Mouse (Mus musculus): ENCODE data around the gene Atpaf1. TPM values are rescaled to one million over a fixed set of nuclear protein-coding genes. Genes with fewer than 3 reads are reported as not detected.

Atpaf1 gene
- polyA plus RNA-seq, 1 experiment = 9.2 TPM

GRCm38 (mm10) chr4:115851569-115851968, 67.0 kb downstream of the Atpaf1 start:
- peaks cover 19% of the 10 kb centered on the region for H3K4me1 ChIP-seq (ENCODE audit: control insufficient read depth, insufficient read depth, low read length)
- TF ChIP-seq POLR2A (IDR thresholded peaks at IDR 0.05; ENCODE audit: borderline replicate concordance, control insufficient read depth, low read depth, low read length) = no peak
- no peak for TF ChIP-seq CTCF (IDR thresholded peaks at IDR 0.05; ENCODE audit: control insufficient read depth, insufficient read depth, low read length)
- H3K27ac ChIP-seq (ENCODE audit: control insufficient read depth, insufficient read depth, low read depth, low read length, poor library complexity) = no peak overlapping the region
- H3K4me3 ChIP-seq (replicated peaks; ENCODE audit: control insufficient read depth, low read depth, low read length) = no peak overlapping the region
- WGBS = 95% methylated on average over 6 of the region's 6 CpGs

- H3K4me3 ChIP-seq (replicated peaks; ENCODE audit: control insufficient read depth, low read depth, low read length) = no peak overlapping the region
- 68% methylated on average over 6 of the region's 6 CpGs for WGBS
- TF ChIP-seq CTCF (IDR thresholded peaks at IDR 0.05; ENCODE audit: control insufficient read depth, insufficient read depth, low read length) (no peak), POLR2A (IDR thresholded peaks at IDR 0.05; ENCODE audit: borderline replicate concordance, control insufficient read depth, low read depth, low read length) (no peak)
- no peak overlapping the region for H3K27ac ChIP-seq (ENCODE audit: control insufficient read depth, insufficient read depth, low read depth, low read length, poor library complexity)
- H3K4me1 ChIP-seq (ENCODE audit: control insufficient read depth, insufficient read depth, low read length) = peaks cover 8% of the 10 kb centered on the region
These were observed 70.5 kb downstream of the Atpaf1 start for GRCm38 (mm10) chr4:115855100-115855499.

- Histone ChIP-seq H3K4me3 (replicated peaks; ENCODE audit: control insufficient read depth, low read depth, low read length) (no peak overlapping the region), H3K4me1 (ENCODE audit: control insufficient read depth, insufficient read depth, low read length) (peaks cover 7% of the 10 kb centered on the region), H3K27ac (ENCODE audit: control insufficient read depth, insufficient read depth, low read depth, low read length, poor library complexity) (no peak overlapping the region)
- 78% methylated on average over 4 of the region's 4 CpGs for WGBS
- no peak for TF ChIP-seq CTCF (IDR thresholded peaks at IDR 0.05; ENCODE audit: control insufficient read depth, insufficient read depth, low read length)
- TF ChIP-seq POLR2A (IDR thresholded peaks at IDR 0.05; ENCODE audit: borderline replicate concordance, control insufficient read depth, low read depth, low read length) = no peak
These were observed 71.0 kb downstream of the Atpaf1 start for GRCm38 (mm10) chr4:115855609-115856008.

GRCm38 (mm10) chr4:115856282-115856681, 71.7 kb downstream of the Atpaf1 start:
- peaks cover 5% of the 10 kb centered on the region; the same call in 1 of the 2 replicates for H3K4me1 ChIP-seq (ENCODE audit: control insufficient read depth, insufficient read depth, low read length)

GRCm38 (mm10) chr4:115857293-115857883, 72.8 kb downstream of the Atpaf1 start:
- 41% methylated on average over 9 of the region's 9 CpGs for WGBS
- peaks cover 5% of the 10 kb centered on the region; the same call in 1 of the 2 replicates for H3K4me1 ChIP-seq (ENCODE audit: control insufficient read depth, insufficient read depth, low read length)
- H3K27ac ChIP-seq (ENCODE audit: control insufficient read depth, insufficient read depth, low read depth, low read length, poor library complexity) = no peak overlapping the region

More at GRCm38 (mm10) chr4:115856282-115856681, 71.7 kb downstream of the Atpaf1 start:
- H3K4me3 ChIP-seq (replicated peaks; ENCODE audit: control insufficient read depth, low read depth, low read length) = no peak overlapping the region
- TF ChIP-seq POLR2A (IDR thresholded peaks at IDR 0.05; ENCODE audit: borderline replicate concordance, control insufficient read depth, low read depth, low read length) (no peak), CTCF (IDR thresholded peaks at IDR 0.05; ENCODE audit: control insufficient read depth, insufficient read depth, low read length) (no peak)
- WGBS = 55% methylated on average over 4 of the region's 4 CpGs
- H3K27ac ChIP-seq (ENCODE audit: control insufficient read depth, insufficient read depth, low read depth, low read length, poor library complexity) = no peak overlapping the region

GRCm38 (mm10) chr4:115863352-115863751, 78.7 kb downstream of the Atpaf1 start:
- Histone ChIP-seq H3K4me1 (ENCODE audit: control insufficient read depth, insufficient read depth, low read length) (no peaks in the 10 kb centered on the region; the same call in 1 of the 2 replicates), H3K4me3 (replicated peaks; ENCODE audit: control insufficient read depth, low read depth, low read length) (no peak overlapping the region), H3K27ac (ENCODE audit: control insufficient read depth, insufficient read depth, low read depth, low read length, poor library complexity) (no peak overlapping the region)
- no peak for TF ChIP-seq POLR2A (IDR thresholded peaks at IDR 0.05; ENCODE audit: borderline replicate concordance, control insufficient read depth, low read depth, low read length)
- TF ChIP-seq CTCF (IDR thresholded peaks at IDR 0.05; ENCODE audit: control insufficient read depth, insufficient read depth, low read length) = no peak
- WGBS = 93% methylated on average over 7 of the region's 7 CpGs

More at GRCm38 (mm10) chr4:115857293-115857883, 72.8 kb downstream of the Atpaf1 start:
- no peak for TF ChIP-seq CTCF (IDR thresholded peaks at IDR 0.05; ENCODE audit: control insufficient read depth, insufficient read depth, low read length)
- TF ChIP-seq POLR2A (IDR thresholded peaks at IDR 0.05; ENCODE audit: borderline replicate concordance, control insufficient read depth, low read depth, low read length) = no peak
- H3K4me3 ChIP-seq (replicated peaks; ENCODE audit: control insufficient read depth, low read depth, low read length) = no peak overlapping the region

GRCm38 (mm10) chr4:115863880-115864279, 79.3 kb downstream of the Atpaf1 start:
- Histone ChIP-seq H3K27ac (ENCODE audit: control insufficient read depth, insufficient read depth, low read depth, low read length, poor library complexity) (no peak overlapping the region), H3K4me1 (ENCODE audit: control insufficient read depth, insufficient read depth, low read length) (no peaks in the 10 kb centered on the region), H3K4me3 (replicated peaks; ENCODE audit: control insufficient read depth, low read depth, low read length) (no peak overlapping the region)
- TF ChIP-seq POLR2A (IDR thresholded peaks at IDR 0.05; ENCODE audit: borderline replicate concordance, control insufficient read depth, low read depth, low read length) = no peak
- no peak for TF ChIP-seq CTCF (IDR thresholded peaks at IDR 0.05; ENCODE audit: control insufficient read depth, insufficient read depth, low read length)
- WGBS = 86% methylated on average over 10 of the region's 10 CpGs

Other genes with a start within 250 kb of the Atpaf1 start
- 1.5 TPM in 1 of 2 replicates, not detected in the other for gene Cyp4a31, start 221.2 kb upstream of the Atpaf1 start, polyA plus RNA-seq (2011; ENCODE audit: insufficient read depth, insufficient read length, low replicate concordance, missing spikeins)
- gene Cyp4a32, start 183.8 kb upstream of the Atpaf1 start, polyA plus RNA-seq (2011; ENCODE audit: insufficient read depth, insufficient read length, low replicate concordance, missing spikeins) = not detected in 2 replicates
- 5.6 and 12.0 TPM in 2 replicates for gene Cyp4b1, start 137.1 kb upstream of the Atpaf1 start, polyA plus RNA-seq (2011; ENCODE audit: insufficient read depth, insufficient read length, low replicate concordance, missing spikeins)
- gene Efcab14, start 47.1 kb upstream of the Atpaf1 start, polyA plus RNA-seq (2011; ENCODE audit: insufficient read depth, insufficient read length, low replicate concordance, missing spikeins) = 6.1 and 7.0 TPM in 2 replicates
- gene Tex38, start 3.8 kb upstream of the Atpaf1 start, polyA plus RNA-seq (2011; ENCODE audit: insufficient read depth, insufficient read length, low replicate concordance, missing spikeins) = not detected in 2 replicates
- gene Mob3c, start 43.3 kb downstream of the Atpaf1 start, polyA plus RNA-seq (2011; ENCODE audit: insufficient read depth, insufficient read length, low replicate concordance, missing spikeins) = 14.9 and 26.1 TPM in 2 replicates
- 23.7 and 48.7 TPM in 2 replicates for gene Mknk1, start 54.4 kb downstream of the Atpaf1 start, polyA plus RNA-seq (2011; ENCODE audit: insufficient read depth, insufficient read length, low replicate concordance, missing spikeins)
- 1.2 TPM in 1 of 2 replicates, not detected in the other for gene Kncn, start 99.6 kb downstream of the Atpaf1 start, polyA plus RNA-seq (2011; ENCODE audit: insufficient read depth, insufficient read length, low replicate concordance, missing spikeins)
- gene 6430628N08Rik, start 105.9 kb downstream of the Atpaf1 start, polyA plus RNA-seq (2011; ENCODE audit: insufficient read depth, insufficient read length, low replicate concordance, missing spikeins) = not detected in 2 replicates
- gene Dmbx1, start 155.1 kb downstream of the Atpaf1 start, polyA plus RNA-seq (2011; ENCODE audit: insufficient read depth, insufficient read length, low replicate concordance, missing spikeins) = not detected in 2 replicates
- gene Faah, start 233.1 kb downstream of the Atpaf1 start, polyA plus RNA-seq (2011; ENCODE audit: insufficient read depth, insufficient read length, low replicate concordance, missing spikeins) = 1.3 and 5.1 TPM in 2 replicates